Mouse (Mus musculus): ENCODE data around the gene Dennd4b.

GRCm38 (mm10) chr3:90278211-90278610 is 13.2 kb downstream of the Dennd4b start:
- TF ChIP-seq GATA1 (IDR thresholded peaks at IDR 0.05; ENCODE audit: borderline replicate concordance, low read length) (no peak), FLI1 (IDR thresholded peaks at IDR 0.05; ENCODE audit: low read length) (no peak)
